Mouse (Mus musculus): ENCODE measurements around the gene Fer.

Gene Fer

DNA sequence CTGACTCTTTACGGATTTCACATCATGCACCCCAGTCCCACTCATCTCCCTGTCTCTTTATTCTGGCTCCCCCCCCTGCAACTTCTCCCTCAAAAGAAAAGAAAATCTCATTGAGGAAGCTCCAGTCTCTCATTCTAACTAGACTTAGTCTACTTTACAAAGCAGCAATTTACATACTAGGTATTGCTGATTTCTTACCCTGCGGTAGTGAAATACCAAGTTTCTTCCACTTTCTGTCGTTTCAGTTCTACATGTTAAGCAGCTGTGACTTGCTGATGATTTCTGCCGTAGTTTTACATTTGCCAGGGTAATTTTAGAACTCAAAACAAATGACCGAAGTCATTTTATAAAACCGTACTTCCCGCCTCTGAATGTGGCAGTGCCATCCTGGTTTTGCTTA, 8.9 kb downstream of the Fer start:
- no peak for DNase-seq

DNA sequence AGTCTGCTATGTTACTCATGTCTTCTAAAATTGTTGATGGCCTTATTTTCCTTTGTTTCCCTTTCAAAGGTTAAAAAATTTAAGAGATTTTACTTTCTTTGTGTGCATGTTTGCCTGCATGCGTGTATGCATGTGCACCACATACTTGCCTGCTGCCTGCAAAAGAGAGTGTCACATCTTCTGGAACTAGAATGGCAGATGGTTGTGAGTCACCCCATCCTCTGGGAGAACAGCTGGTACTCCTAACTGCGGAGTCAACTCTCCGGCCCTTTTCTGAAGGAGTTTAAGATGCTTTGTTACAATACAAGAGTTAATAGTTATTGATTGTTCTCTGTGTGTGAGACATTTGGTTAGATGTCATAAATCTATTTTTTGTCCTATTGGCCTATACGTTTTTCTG, 16.0 kb downstream of the Fer start:
- no peak for DNase-seq

DNA sequence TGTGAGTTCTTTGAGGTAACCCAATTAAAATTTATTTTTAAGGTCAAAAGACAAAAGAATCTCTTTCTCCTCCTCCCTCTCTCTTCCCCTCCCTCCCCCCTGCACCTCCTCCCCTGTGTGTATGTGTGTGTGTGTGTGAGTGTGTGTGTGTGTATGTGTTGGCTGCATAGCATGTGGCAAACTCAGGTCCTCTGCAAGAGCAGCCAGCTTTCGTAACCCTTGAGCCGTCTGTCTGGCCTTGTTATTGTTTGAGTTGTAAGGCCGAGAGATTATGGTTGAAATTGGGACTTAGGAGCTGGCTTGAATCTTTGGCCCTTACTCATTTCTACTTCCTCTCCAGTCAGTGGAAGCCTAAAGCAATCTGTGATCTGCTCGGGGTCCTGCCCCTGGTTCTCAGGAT, 17.1 kb downstream of the Fer start:
- DNase-seq: no peak

DNA sequence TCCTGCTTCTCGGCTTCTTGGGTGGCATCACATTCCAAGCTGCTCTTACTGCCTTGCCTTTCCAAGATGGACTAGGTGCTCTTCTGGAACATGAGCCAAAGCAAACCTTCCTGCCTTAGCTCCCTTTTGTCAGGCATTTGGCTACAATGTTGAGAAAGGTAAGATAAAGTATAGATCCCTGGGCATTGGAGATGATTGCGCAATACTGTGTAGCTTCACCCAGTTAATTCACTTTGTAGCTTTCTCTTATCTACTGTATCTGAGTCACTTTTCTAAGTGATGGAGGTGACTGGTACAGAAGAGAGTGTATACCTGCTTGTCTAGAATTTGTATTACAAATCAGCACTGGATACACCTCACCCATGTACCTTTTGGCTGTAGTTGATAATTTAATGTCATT, 24.1 kb downstream of the Fer start:
- DNase-seq: no peak

DNA sequence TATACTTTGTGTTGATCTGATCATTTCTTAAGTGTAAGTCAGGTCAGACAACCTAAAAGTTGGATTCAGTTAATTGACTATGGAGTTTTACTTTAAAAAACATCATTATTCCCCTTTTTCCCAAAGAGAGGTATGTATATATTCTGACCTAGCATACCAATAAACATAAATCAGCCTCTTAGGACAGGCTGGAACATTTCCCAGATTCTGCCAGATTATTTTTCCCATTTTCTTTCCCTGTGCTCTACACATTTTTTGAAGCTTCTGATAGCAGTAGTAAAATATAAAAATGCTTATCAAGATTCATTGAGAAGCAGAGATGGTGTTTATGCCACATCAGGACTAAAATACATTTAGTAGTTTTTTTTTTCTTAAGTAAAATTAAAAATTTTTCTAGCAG, 27.7 kb downstream of the Fer start:
- no peak for DNase-seq

DNA sequence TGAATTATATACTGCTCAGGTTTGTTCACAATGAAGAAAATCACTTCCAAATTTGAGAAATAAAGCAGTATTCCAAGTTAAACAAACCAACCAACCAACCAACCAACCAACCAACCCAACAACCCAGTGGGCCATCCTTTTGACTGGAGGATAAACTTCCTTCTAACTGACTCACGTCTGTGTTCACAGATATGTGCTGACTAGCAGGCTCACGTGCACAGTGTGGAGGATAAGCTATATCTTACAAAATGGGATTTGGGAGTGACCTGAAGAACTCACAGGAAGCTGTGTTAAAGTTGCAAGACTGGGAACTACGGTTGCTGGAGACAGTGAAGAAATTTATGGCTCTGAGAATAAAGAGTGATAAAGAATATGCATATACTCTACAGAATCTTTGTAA, 33.0 kb downstream of the Fer start:
- no peak for DNase-seq

DNA sequence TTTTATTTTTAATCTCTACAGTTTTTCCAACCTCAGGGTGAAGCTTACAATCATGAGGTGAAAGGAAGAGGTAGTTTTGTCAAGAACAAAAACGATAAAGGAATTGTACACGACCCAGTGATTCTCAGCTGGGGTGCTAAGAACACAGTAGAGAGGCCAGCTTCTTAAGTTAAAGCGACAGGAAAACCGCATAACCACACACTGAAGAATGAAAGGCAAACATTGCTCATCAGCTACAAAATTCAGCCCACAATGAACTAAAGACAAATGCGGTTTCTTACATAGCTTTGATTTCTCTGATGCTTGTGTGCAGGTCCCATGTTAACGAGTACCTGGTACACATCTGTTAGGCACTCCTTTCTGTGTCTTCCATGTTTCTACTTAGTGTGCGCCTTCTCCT, 34.2 kb downstream of the Fer start:
- DNase-seq: no peak

DNA sequence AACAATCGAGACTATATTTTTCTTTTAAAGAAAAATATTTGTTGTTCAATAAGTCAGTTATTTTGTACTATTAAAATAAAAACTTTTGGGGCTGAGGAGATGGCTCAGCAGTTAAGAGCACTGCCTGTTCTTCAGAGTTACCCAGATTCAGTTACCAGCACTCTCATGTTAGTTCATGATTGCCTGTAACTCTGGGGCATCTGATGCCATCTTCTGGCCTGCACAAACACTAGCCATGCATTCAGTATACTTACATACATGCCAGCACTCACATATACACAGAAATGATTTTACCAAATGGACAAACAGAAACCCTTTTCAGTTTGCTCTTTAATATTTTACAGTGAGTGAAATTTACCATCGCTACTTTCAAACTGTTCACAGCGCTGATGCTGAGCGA, 46.4 kb downstream of the Fer start:
- DNase-seq: no peak

DNA sequence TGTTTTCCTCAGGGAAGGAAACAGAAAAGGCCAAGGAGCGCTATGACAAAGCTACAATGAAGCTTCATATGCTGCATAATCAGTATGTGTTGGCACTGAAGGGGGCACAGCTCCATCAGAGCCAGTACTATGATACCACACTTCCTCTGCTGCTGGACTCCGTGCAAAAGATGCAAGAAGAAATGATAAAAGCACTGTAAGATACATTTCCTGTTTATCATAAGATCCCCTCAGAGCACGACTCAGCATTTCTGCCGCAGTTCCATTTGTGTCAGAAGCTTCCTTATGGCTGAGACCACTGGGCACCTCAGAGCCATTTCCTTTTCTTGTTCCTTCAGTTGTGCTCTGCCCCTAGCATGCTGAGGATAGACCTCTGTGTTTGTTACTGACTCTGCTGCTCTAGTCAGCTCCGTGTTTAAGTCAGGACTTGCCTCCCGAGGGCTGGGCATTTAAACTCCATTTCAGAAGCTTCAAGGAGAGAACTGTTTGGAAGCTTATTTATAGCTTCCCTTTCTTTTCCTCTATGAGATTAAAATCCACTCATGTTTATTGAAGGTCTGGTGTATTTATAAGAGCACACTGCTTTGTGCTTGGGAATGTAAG, 58.8 kb downstream of the Fer start:
- DNase-seq: no peak

DNA sequence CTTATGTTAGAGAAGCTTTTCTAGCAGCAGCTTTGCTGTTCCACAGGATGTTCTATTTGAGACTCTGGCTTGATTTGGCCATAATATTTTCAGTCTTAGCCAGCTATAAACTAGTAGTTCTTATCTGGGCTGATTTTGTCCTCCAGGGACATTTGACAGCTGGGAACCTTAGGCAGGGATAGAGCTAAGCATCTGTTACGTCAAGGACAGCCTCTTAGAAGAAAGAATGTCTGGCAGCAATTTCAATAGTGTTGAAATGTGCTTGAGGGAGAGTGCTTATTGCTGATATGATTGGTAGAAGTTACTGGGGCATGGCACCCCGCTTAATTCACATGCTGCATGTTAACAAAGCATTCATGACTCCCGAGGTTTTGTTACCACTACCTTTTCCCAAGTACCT, 62.7 kb downstream of the Fer start:
- no peak for DNase-seq

DNA sequence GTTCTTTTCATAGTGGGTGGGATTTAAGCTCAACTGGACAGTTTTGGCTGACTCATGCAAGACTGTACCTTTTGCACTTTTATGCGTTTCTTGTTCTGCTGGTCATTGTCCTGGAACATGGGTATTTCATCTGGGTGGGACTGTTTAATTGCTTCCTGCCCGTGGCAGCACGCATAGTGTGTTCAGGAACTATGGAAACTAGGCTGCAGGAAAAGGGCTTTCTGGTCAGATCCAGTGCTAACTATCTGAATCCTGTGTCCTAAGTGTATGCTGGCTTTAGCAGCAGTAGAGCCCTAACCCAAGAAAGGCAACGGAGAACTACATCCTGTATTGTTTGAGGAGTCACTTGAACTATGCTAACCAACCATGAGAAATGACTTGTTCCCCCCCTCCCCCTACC, 67.8 kb downstream of the Fer start:
- DNase-seq: no peak

DNA sequence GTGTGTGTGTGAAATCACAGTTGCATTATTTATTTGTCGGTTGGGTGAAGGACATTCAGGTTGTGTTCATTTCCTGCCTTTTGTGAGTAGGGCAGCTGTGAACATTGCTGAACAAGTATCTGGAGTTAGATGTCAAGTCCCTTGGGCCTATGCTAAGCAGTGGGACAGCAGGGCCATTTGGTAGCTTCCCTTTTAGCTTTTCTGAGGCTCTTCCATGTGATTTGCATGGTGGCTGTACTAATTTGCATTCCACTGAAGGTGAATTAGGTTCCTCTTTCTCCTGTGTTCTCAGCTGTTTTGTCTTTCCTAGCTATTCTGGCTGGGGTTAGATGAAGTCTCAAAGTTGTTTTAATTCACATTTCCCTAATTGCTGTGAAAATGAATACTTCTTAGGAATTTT, 68.7 kb downstream of the Fer start:
- no peak for DNase-seq

DNA sequence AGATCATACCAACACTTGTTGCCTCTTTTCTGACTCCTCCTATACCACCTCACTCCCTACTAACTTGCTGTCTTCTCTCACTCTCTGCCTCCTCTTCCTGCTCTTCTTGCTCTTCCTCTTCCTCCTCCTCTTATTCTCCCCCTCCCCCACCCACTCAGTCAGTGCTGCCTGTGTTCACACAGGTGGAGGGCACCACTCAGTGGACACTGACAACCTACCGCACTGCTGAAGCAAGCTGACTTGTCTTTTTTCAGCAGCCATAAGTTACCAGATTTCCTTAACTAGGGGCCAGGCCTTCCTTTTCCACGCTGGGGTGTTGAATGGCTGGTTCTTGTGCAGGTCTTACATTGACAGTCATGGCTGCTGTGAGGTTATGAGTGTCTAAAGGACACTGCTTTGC, 72.5 kb downstream of the Fer start:
- no peak for DNase-seq

DNA sequence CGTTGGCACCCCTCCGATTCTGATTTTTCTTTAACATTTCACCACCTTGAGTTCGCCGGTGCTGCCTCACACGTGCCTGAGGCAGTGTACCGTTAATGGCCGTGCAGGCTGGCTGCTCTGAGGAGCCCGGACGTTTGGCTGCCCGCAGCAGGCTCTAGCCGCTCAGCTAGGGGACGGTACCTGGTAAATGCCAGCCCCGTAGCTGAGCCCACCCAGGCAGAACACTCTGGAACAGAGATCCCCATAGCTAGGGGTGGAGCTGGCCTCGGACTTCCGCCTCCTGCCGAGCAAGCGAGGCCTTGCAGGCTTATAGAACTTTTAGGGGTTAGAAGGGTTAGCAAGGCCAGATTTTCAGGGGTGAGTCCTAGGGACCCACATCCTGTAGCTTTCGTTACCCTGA, 75.0 kb downstream of the Fer start:
- DNase-seq: peak; percentile 37

DNA sequence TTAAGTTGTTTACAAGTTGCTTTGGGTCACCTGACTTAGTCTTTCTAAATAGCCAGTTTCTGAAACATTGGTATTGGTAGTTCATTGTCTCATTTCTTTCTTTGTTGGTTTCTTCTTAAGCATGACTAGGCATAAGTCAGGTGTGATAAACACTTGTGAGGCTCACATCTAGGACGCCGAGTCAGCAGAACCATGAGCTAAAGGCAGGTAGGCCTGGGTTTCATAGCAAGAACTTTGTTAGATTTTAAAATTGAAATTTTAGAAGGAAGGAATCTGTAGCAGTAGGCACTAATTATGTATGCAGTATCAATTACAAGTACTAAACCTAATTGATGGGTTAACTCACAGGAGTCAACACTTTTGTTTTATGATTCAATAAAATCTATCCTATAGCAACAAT, 83.9 kb downstream of the Fer start:
- DNase-seq: no peak

DNA sequence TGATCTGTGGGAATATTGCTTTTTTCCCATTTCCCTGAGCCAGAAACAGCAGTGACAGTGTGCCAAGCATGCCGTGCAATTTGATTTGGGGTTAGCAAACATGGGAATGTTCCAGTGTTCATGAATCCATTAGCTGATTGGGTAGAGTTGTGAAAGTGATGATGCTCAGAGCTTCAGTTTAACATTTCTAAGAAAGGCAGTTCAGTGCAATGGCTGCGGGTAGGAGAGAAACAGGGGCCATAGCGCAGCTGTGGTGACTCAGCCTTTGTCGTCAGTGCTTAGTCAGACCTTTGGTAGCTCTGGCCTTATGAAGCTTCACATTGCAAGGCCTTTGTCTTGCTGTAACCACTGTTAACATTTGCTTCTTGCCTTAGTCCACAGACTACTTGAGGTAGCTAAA, 85.9 kb downstream of the Fer start:
- DNase-seq: no peak

DNA sequence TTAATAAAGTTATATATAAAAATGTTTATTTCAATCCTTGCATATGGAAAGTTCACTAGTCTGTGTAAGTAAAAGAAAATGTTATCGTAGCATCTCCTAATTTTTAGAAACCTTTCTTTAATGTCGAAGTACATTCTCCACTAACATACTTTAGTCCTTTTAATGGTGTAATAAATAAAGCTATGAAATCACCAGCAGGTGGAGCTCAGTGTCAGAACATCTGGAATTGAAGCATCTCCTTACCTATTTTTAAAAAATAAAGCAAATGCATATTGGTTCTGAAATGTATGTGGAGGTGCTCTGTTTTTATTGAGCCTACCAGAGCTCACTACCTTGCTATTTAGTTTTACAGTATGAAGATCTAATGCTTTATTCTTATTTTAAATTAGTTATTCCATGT, 88.6 kb downstream of the Fer start:
- no peak for DNase-seq

DNA sequence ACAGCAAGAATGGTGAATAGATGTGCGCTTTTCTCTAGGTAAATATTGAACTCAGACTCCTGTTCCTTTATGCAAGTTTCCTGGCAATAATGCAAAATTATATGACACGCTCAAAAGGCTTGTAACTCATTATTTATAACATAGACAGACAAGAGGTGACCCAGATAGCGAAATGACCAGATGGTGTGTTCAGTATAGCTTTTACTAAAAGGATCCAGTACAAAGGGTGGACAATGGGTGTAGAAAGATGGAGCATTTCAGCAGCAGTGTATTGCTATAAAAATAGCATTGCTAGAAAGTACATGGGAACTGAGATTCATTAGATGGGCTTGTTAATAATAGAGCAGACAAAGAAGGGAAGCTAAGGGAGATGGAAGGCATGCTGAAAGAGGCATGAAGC, 104.2 kb downstream of the Fer start:
- DNase-seq: no peak

DNA sequence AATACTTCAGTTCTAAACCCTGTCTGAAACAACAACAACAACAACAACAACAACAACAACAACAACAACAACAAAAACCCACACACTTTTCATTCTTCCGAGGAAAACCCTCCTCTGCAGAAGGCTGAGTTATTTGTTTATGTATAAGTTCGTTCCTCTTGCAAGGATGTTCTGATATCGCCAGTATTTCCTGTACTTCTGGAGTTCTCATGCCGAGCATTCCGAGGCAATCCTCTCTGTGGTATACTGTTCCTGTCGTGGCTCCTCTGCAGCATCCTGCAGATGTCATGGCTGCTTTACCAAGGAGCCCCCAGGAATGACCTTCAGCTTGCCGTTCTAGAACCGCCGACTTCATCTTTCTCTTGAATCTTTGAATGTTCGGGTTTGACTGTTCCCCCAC, 106.6 kb downstream of the Fer start:
- no peak for DNase-seq

DNA sequence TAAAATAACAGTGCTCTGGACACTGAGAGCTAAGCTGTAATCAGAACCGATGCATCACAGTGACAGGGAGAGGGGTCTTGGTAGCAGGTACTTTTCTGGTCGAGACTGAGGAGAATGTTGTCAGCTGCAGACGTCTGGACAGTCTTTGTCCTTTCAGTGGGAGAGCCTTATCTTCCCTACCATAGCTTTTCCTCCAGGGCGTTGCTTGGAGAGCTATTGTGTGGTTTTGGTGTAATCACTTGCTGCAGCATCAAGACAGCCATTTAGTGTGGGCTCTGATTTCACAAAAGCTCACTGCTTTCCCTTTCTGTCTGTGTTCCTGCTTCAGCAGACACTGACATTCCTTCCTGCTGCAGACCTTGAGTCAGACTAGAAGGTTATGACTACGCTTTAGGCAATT, 107.4 kb downstream of the Fer start:
- no peak for DNase-seq

DNA sequence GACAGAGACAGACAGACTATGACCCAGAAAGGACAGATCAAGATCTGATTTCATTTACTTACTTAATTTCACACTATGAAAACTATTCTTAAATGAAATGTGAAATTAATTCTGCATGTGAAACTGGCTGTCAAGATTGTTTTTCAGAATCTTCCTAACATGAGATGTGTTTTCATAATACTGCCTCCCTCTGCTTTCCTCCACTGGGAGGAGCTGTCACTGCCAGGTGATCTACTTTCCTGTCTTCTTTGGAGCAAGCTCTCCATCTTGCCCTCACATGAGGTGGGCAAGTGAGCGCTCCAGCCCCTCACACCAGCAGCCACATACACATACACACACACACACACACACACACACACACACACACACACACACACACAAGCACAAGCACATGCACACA, 108.1 kb downstream of the Fer start:
- DNase-seq: no peak

DNA sequence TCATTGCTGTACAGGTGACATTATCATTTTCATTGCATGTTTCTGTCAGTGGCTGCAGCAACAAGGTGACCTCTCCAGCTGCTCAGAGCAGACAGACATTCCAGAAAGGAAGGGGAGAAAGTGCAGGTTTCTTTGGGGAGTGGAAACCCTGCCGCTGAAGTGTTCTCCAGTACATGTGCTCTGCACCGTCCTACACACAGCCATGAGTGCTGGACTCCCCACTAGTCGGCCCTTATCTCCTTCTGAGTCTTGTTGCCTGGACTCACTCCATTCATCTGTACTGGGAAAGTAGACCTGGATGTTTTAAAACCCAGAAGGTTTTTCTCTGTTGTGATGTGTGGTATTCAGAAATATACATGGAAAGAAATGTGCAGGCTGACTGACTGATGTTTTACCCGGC, 109.3 kb downstream of the Fer start:
- no peak for DNase-seq

DNA sequence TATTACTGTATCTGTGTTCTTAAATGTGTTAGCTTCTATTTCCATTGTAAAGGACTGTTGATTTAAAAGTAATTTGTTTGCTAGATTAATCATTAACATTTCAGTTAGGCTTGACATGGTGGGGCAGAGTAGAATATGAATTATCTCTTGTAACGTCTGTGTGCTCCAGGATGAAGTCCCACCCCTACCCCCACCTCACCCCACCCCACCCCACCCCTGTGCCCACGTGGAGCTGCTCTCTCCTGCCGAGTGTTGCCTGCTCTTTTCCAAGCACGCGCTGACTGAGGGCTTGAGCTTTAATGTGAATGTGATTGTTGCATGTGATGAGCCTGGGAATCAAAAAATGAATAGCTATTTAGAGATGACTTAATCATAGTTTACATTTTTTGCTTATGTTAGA, 110.9 kb downstream of the Fer start:
- no peak for DNase-seq

DNA sequence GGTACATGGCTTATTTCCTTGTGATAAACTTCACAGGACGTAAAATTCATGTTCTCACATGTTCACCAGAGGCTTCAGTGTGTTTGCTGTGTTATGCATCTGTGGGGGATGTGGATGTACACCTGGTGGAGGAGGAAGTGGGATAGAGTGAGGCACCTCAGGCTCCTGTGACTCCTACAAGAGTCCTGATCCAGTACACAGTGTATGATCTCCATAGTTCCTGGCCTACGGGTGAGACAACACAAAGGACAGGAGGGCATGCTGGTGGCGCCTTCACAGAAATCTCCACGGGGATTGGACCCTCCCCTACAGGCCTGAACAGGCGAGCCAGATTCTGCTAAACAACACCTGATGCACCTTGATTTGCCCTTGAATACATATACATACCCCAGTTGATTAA, 111.4 kb downstream of the Fer start:
- no peak for DNase-seq

DNA sequence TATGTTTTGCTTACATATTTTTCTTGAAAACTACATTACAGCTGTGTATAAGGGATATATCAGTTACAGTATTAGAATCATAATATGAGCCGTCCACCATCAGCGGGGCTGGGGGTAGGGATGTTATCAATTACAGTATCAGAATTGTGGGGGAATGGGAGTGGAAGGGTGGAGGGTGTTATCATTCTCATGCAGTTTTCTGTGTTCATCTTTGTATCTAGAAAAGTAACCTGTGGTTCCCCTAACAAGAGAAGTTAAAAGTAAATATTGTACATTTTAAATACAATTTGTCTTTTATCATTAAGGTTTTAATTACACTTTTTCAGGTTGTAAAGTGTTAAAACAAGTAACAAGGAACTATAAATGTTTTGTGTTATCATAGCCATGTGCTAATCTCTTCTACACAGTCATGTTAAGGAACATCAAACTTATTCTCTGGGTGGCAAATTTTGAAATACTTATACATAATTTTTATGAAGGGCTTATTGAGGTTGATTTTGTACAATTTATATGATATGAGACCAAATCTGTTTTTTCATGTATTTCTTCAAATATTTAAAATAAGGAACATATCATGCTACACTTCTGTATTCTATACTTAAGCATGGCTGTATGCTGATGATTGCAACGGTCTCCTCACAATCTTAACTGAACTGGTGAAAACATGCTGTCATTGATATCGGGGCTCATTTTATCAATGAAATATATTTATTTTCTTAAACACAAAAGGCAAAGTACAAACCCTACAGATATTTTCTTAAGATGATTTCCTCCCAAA, 116.1 kb downstream of the Fer start:
- DNase-seq: no peak

All from kidney, adult 11 months (tissue).